Comparison of ENCODE assay signal across 12 mouse cellular contexts in genomic region chr11:20468319-20469018, GRCm38 (mm10).
DNase-seq lines count a peak whose midpoint lies in the region; ATAC-seq lines count a peak whose summit lies in the region.
"Had no signal": no experiment of that assay in that cellular context is flagged by ENCODE, and none has a peak within 500 bp of the region (broad histone marks: within the 10 kb centered on the region; RNA-seq: fewer than 3 reads in every experiment).

No protein-coding gene starts in this region.

- H3K36me3 ChIP-seq in heart, embryonic 11.5 days (ENCODE audit: control insufficient read depth, insufficient read depth, low read length) = no peaks in the 10 kb centered on the region
- no peaks in the 10 kb centered on the region for H3K36me3 ChIP-seq in embryonic facial prominence, embryonic 10.5 days (replicated peaks)
- H3K36me3 ChIP-seq in midbrain, embryonic 11.5 days (ENCODE audit: control insufficient read depth, insufficient read depth, low read length) = no peaks in the 10 kb centered on the region
- H3K36me3 ChIP-seq: embryonic facial prominence, embryonic 13.5 days; limb, embryonic 13.5 days; midbrain, embryonic 15.5 days had no signal

- DNase-seq in heart, adult 11 months = peak; percentile 94
- peak; percentile 48 to 50 for DNase-seq in B cell, adult 2 months
- no peak for DNase-seq in embryonic facial prominence, embryonic 10.5 days (ENCODE audit: low spot score)
- DNase-seq in adrenal gland, postnatal 10 days = no peak
- no peak for DNase-seq in midbrain, embryonic 11.5 days (ENCODE audit: low spot score, missing footprints)

- no peaks in the 10 kb centered on the region for H3K9me3 ChIP-seq in heart, embryonic 11.5 days (replicated peaks; ENCODE audit: control insufficient read depth, low read length)
- H3K9me3 ChIP-seq in embryonic facial prominence, embryonic 10.5 days = no peaks in the 10 kb centered on the region
- H3K9me3 ChIP-seq in midbrain, embryonic 11.5 days (ENCODE audit: control insufficient read depth, low read length) = no peaks in the 10 kb centered on the region
- H3K9me3 ChIP-seq: embryonic facial prominence, embryonic 13.5 days; limb, embryonic 13.5 days; midbrain, embryonic 15.5 days had no signal

- no peak overlapping the region for H3K27ac ChIP-seq in heart, embryonic 11.5 days (ENCODE audit: low read depth, low read length)
- peak overlapping the region; percentile 30; the same call in 1 of the 2 replicates for H3K27ac ChIP-seq in embryonic facial prominence, embryonic 10.5 days (replicated peaks)
- no peak overlapping the region for H3K27ac ChIP-seq in midbrain, embryonic 11.5 days (ENCODE audit: low read depth, low read length)
- H3K27ac ChIP-seq: embryonic facial prominence, embryonic 13.5 days; limb, embryonic 13.5 days; midbrain, embryonic 15.5 days had no signal

- H3K9ac ChIP-seq in heart, embryonic 11.5 days (ENCODE audit: low read depth, low read length) = no peak overlapping the region
- H3K9ac ChIP-seq in midbrain, embryonic 11.5 days (ENCODE audit: low read length) = no peak overlapping the region
- H3K9ac ChIP-seq: embryonic facial prominence, embryonic 13.5 days; limb, embryonic 13.5 days; midbrain, embryonic 15.5 days had no signal

- H3K27me3 ChIP-seq in heart, embryonic 11.5 days (ENCODE audit: control insufficient read depth, insufficient read depth, low read length) = peaks cover 8% of the 10 kb centered on the region
- H3K27me3 ChIP-seq in embryonic facial prominence, embryonic 10.5 days (replicated peaks; ENCODE audit: low read depth, poor library complexity, severe bottlenecking) = peaks cover 9% of the 10 kb centered on the region
- no peaks in the 10 kb centered on the region for H3K27me3 ChIP-seq in midbrain, embryonic 11.5 days (ENCODE audit: control insufficient read depth, insufficient read depth, low read length)
- H3K27me3 ChIP-seq: embryonic facial prominence, embryonic 13.5 days; limb, embryonic 13.5 days; midbrain, embryonic 15.5 days had no signal

- ATAC-seq in heart, embryonic 11.5 days (replicated peaks; ENCODE audit: insufficient number of reproducible peaks, low FRiP score, low TSS enrichment) = no peak
- peak; percentile 91 for ATAC-seq in megakaryocyte, adult 5-6 weeks (ENCODE audit: poor library complexity, severe bottlenecking)
- no peak for ATAC-seq in megakaryocyte-erythroid progenitor cell, adult 5-6 weeks (replicated peaks; ENCODE audit: low FRiP score, low TSS enrichment, poor library complexity, severe bottlenecking)
- no peak for ATAC-seq in midbrain, embryonic 11.5 days (ENCODE audit: low FRiP score)
- ATAC-seq: activated CD4-positive, CD25-positive, alpha-beta regulatory T cell, adult 4 months; midbrain, embryonic 15.5 days had no signal

- no peak overlapping the region for H3K4me3 ChIP-seq in heart, embryonic 11.5 days (ENCODE audit: low read depth, low read length)
- H3K4me3 ChIP-seq in embryonic facial prominence, embryonic 10.5 days = no peak overlapping the region
- no peak overlapping the region for H3K4me3 ChIP-seq in midbrain, embryonic 11.5 days (ENCODE audit: low read depth, low read length)
- H3K4me3 ChIP-seq: embryonic facial prominence, embryonic 13.5 days; limb, embryonic 13.5 days; midbrain, embryonic 15.5 days had no signal

- H3K4me2 ChIP-seq in heart, embryonic 11.5 days = no peak overlapping the region
- H3K4me2 ChIP-seq in midbrain, embryonic 11.5 days = no peak overlapping the region
- H3K4me2 ChIP-seq: embryonic facial prominence, embryonic 13.5 days; limb, embryonic 13.5 days; midbrain, embryonic 15.5 days had no signal

- 65% methylated on average over 12 of the region's 12 CpGs for whole genome bisulfite sequencing in heart, embryonic 11.5 days (ENCODE audit: insufficient replicate concordance)
- 77% methylated on average over 12 of the region's 12 CpGs for WGBS in embryonic facial prominence, embryonic 10.5 days
- WGBS in midbrain, embryonic 11.5 days = 83% methylated on average over 12 of the region's 12 CpGs

- H3K4me1 ChIP-seq in heart, embryonic 11.5 days (ENCODE audit: control insufficient read depth, insufficient read depth, low read length) = no peaks in the 10 kb centered on the region
- H3K4me1 ChIP-seq in embryonic facial prominence, embryonic 10.5 days = peaks cover 22% of the 10 kb centered on the region
- no peaks in the 10 kb centered on the region for H3K4me1 ChIP-seq in midbrain, embryonic 11.5 days (ENCODE audit: control insufficient read depth, insufficient read depth, low read length)
- H3K4me1 ChIP-seq: embryonic facial prominence, embryonic 13.5 days; limb, embryonic 13.5 days; midbrain, embryonic 15.5 days had no signal

Comparison
In these comparisons a context has a peak if more than half of its experiments do, and no peak if none do; other contexts are left out.
1. DNase-seq: peak in heart, adult 11 months (single experiment) and B cell, adult 2 months (2 of 2); none in embryonic facial prominence, embryonic 10.5 days (single experiment), adrenal gland, postnatal 10 days (single experiment) and midbrain, embryonic 11.5 days (single experiment).